Mouse (Mus musculus) CH12.LX (cell line): Measurements from ENCODE around the gene Fam222b. TPM values are rescaled to one million over a fixed set of nuclear protein-coding genes. Genes with fewer than 3 reads are reported as not detected.

Experiments used
- DNase-seq: peaks from one replicate; pipeline ENCODE4 v3.0.0-alpha.2; 2013; ENCODE audit errors: extremely low read depth
- H3K27ac ChIP-seq: 2 replicates; pipeline ENCODE4 v1.5.1; 2012; ENCODE audit warnings: low read depth, mild to moderate bottlenecking, control low read depth, moderate library complexity; ENCODE audit not compliant: insufficient read depth
- H3K27me3 ChIP-seq: replicated peaks from 2 replicates; pipeline ENCODE3; 2012; ENCODE audit warnings: inconsistent platforms
- H3K36me3 ChIP-seq, 2 experiments: replicated peaks in 1 of 2; 2 replicates each; pipeline versions ENCODE3 to v1.6.1; 2012; ENCODE audit warnings: inconsistent platforms in 1 of 2, low read length in 1 of 2, mild to moderate bottlenecking in 1 of 2, mixed read lengths in 1 of 2, moderate library complexity in 1 of 2; ENCODE audit not compliant: control insufficient read depth in 1 of 2, insufficient read depth in 1 of 2
- H3K4me1 ChIP-seq, 2 experiments: 2 replicates each; pipeline ENCODE4 v1.6.1; 2012; ENCODE audit warnings: inconsistent platforms in 1 of 2, moderate library complexity in 1 of 2; ENCODE audit not compliant: insufficient read depth in 2 of 2, control insufficient read depth in 1 of 2
- H3K4me2 ChIP-seq: 2 replicates; pipeline ENCODE4 v1.6.1; 2012; ENCODE audit warnings: low read depth, mild to moderate bottlenecking, control low read depth; ENCODE audit not compliant: poor library complexity, insufficient read depth, severe bottlenecking
- H3K4me3 ChIP-seq, 3 experiments: fragments of 150-350 bp in 1 of 3; sonication (generic) in 1 of 3; replicated peaks in 1 of 3; 2 replicates each; pipeline versions ENCODE3 to v1.5.1; 2011 to 2012; ENCODE audit warnings: low read depth in 2 of 3, low read length in 2 of 3, mild to moderate bottlenecking in 2 of 3, moderate library complexity in 2 of 3, control low read depth in 1 of 3, improper control_type of control experiment in 1 of 3, inconsistent platforms in 1 of 3, mixed read lengths in 1 of 3; ENCODE audit not compliant: poor library complexity in 1 of 3
- H3K79me2 ChIP-seq: replicated peaks from 2 replicates; pipeline ENCODE4 v1.6.1; 2012; ENCODE audit warnings: mild to moderate bottlenecking, moderate library complexity; ENCODE audit not compliant: control insufficient read depth, poor library complexity, insufficient read depth, severe bottlenecking; ENCODE audit errors: extremely low read depth
- H3K9ac ChIP-seq: 2 replicates; pipeline ENCODE4 v1.6.1; 2012; ENCODE audit warnings: low read depth, mild to moderate bottlenecking, control low read depth, moderate library complexity; ENCODE audit not compliant: insufficient read depth
- H3K9me3 ChIP-seq: replicated peaks from 2 replicates; pipeline ENCODE3; 2012; ENCODE audit warnings: low read length, inconsistent platforms, mixed read lengths
- BHLHE40 ChIP-seq: IDR thresholded peaks from 2 replicates; pipeline ENCODE4 v1.6.1; 2011; ENCODE audit warnings: mild to moderate bottlenecking, low read depth, low read length, improper control_type of control experiment
- CHD1 ChIP-seq: IDR thresholded peaks from 2 replicates; pipeline ENCODE4 v1.6.1; 2012; ENCODE audit warnings: low read depth, low read length, improper control_type of control experiment, inconsistent platforms
- CHD2 ChIP-seq: IDR thresholded peaks from 2 replicates; pipeline ENCODE4 v1.6.1; 2011; ENCODE audit warnings: low read length, improper control_type of control experiment
- CTCF ChIP-seq, 2 experiments: IDR thresholded peaks in 1 of 2; conservative IDR thresholded peaks in 1 of 2; 2 replicates each; pipeline ENCODE4 v1.5.1; 2011 to 2012; ENCODE audit warnings: low read depth in 2 of 2, low read length in 2 of 2, improper control_type of control experiment in 1 of 2, inconsistent platforms in 1 of 2, mild to moderate bottlenecking in 1 of 2, moderate library complexity in 1 of 2
- E2F4 ChIP-seq: IDR thresholded peaks from 2 replicates; pipeline ENCODE4 v1.6.1; 2011; ENCODE audit warnings: low read depth, low read length, improper control_type of control experiment; ENCODE audit not compliant: insufficient replicate concordance
- ELF1 ChIP-seq: IDR thresholded peaks from 2 replicates; pipeline ENCODE4 v1.6.1; 2014; ENCODE audit warnings: low read depth, mild to moderate bottlenecking, inconsistent platforms, low read length, improper control_type of control experiment
- EP300 ChIP-seq: IDR thresholded peaks from 2 replicates; pipeline ENCODE4 v1.6.1; 2011; ENCODE audit warnings: low read length, improper control_type of control experiment
- ETS1 ChIP-seq: conservative IDR thresholded peaks from 2 replicates; pipeline ENCODE4 v1.6.1; 2012; ENCODE audit warnings: low read depth, mild to moderate bottlenecking, inconsistent platforms, low read length, improper control_type of control experiment, moderate library complexity
- GABPA ChIP-seq: IDR thresholded peaks from 2 replicates; pipeline ENCODE4 v1.6.1; 2012; ENCODE audit warnings: low read depth, low read length, improper control_type of control experiment, inconsistent platforms; ENCODE audit not compliant: insufficient replicate concordance
- HCFC1 ChIP-seq: IDR thresholded peaks from 2 replicates; pipeline ENCODE4 v1.6.1; 2012; ENCODE audit warnings: low read depth, mild to moderate bottlenecking, inconsistent platforms, low read length, improper control_type of control experiment
- IRF4 ChIP-seq: IDR thresholded peaks from 2 replicates; pipeline ENCODE4 v1.6.1; 2014; ENCODE audit warnings: low read depth, mild to moderate bottlenecking, inconsistent platforms, low read length, improper control_type of control experiment
- KAT2A ChIP-seq: IDR thresholded peaks from 2 replicates; pipeline ENCODE4 v1.6.1; 2012; ENCODE audit warnings: low read length, improper control_type of control experiment, inconsistent platforms; ENCODE audit not compliant: insufficient replicate concordance
- MAFK ChIP-seq: IDR thresholded peaks from 2 replicates; pipeline ENCODE4 v1.6.1; 2011; ENCODE audit warnings: low read length, improper control_type of control experiment; ENCODE audit not compliant: insufficient replicate concordance
- MAZ ChIP-seq: IDR thresholded peaks from 2 replicates; pipeline ENCODE4 v1.6.1; 2012; ENCODE audit warnings: low read depth, mild to moderate bottlenecking, inconsistent platforms, low read length, improper control_type of control experiment, moderate library complexity
- NRF1 ChIP-seq: IDR thresholded peaks from 2 replicates; pipeline ENCODE4 v1.6.1; 2014; ENCODE audit warnings: low read depth, mild to moderate bottlenecking, inconsistent platforms, low read length, improper control_type of control experiment, moderate library complexity
- POLR2A ChIP-seq: IDR thresholded peaks from 2 replicates; pipeline ENCODE4 v1.6.1; 2011; ENCODE audit warnings: low read depth, mild to moderate bottlenecking, improper control_type of control experiment, low read length
- POLR2AphosphoS2 ChIP-seq: IDR thresholded peaks from 2 replicates; pipeline ENCODE4 v1.6.1; 2011; ENCODE audit warnings: low read depth, low read length, improper control_type of control experiment
- RAD21 ChIP-seq: IDR thresholded peaks from 2 replicates; pipeline ENCODE4 v1.6.1; 2011; ENCODE audit warnings: low read depth, mild to moderate bottlenecking, low read length, improper control_type of control experiment, moderate library complexity
- RCOR1 ChIP-seq: conservative IDR thresholded peaks from 2 replicates; pipeline ENCODE4 v1.6.1; 2012; ENCODE audit warnings: low read depth, mild to moderate bottlenecking, inconsistent platforms, low read length, improper control_type of control experiment
- TBP ChIP-seq: conservative IDR thresholded peaks from 2 replicates; pipeline ENCODE4 v1.6.1; 2011; ENCODE audit warnings: low read depth, low read length, improper control_type of control experiment
- TCF12 ChIP-seq: IDR thresholded peaks from 2 replicates; pipeline ENCODE4 v1.6.1; 2014; ENCODE audit warnings: low read depth, mild to moderate bottlenecking, inconsistent platforms, low read length, improper control_type of control experiment
- UBTF ChIP-seq: IDR thresholded peaks from 2 replicates; pipeline ENCODE4 v1.6.1; 2012; ENCODE audit warnings: low read depth, mild to moderate bottlenecking, inconsistent platforms, low read length, improper control_type of control experiment, moderate library complexity
- ZC3H11A ChIP-seq: IDR thresholded peaks from 2 replicates; pipeline ENCODE4 v1.6.1; 2012; ENCODE audit warnings: low read depth, mild to moderate bottlenecking, inconsistent platforms, low read length, improper control_type of control experiment
- ZNF384 ChIP-seq: IDR thresholded peaks from 2 replicates; pipeline ENCODE4 v1.6.1; 2012; ENCODE audit warnings: low read depth, low read length, improper control_type of control experiment, inconsistent platforms
- dilution Hi-C: fragments of 300-500 bp; cut with MboI; formaldehyde crosslinking; loops from 2 replicates; pipeline ENCODE4 v1.14.3; 2020; ENCODE audit warnings: low sequenced_read_pairs; ENCODE audit not compliant: extremely low pct_unique_long_range_greater_than_20kb, extremely low pct_ligation_motif_present
- in situ Hi-C: fragments of 300-500 bp; cut with MboI; formaldehyde crosslinking; loops from 3 replicates; pipeline ENCODE4 v1.14.3; 2019; ENCODE audit warnings: low sequenced_read_pairs, low pct_ligation_motif_present, low pct_unique_long_range_greater_than_20kb, mixed read lengths
- polyA plus RNA-seq: library from polyadenylated mRNA; unstranded; fragments of >175 nt; gene quantifications from 2 replicates; pipeline ENCODE4 v1.2.1, GENCODE M21; 2012; ENCODE audit warnings: low read depth; ENCODE audit not compliant: insufficient read length
- total RNA-seq, 2 experiments: library from RNA; depleted of rRNA; stranded (reverse); fragments of 300-350 nt in 1 of 2; fragments of >200 nt in 1 of 2; gene quantifications; 2 replicates each; pipeline ENCODE4 v1.2.3; 2012 to 2014

The Fam222b gene
- total and polyA plus RNA-seq, 3 experiments, result 5.9 to 34.4 (median 8.7) TPM

DNA sequence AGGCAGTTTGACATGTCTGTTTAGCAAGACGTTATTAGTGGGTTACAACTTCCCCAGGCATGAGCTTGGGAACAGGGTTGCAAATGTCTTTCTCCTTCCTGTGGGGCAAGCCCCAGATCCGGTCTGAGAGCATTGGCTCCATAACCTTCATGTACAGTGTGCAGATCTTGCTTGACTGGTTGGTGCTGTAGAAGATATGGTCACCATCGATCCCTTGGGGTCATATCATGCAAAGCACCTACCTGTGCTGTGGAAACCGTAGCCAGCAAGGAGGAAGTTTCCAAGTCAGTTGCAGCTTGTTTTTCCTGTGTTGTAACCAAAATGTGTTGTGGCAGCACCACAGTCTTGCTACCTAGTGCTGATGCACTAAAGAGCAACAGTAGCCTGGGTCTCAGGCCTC, 32.3 kb downstream of the Fam222b start:
- Histone ChIP-seq H3K27ac (peak overlapping the region; percentile 10; the same call in 1 of the 2 replicates), H3K79me2 (peaks cover 46% of the 10 kb centered on the region), H3K4me2 (no peak overlapping the region), H3K9ac (no peak overlapping the region), H3K4me3 (no peak overlapping the region), H3K4me1 (peaks cover 10 to 36% of the 10 kb centered on the region in 2 experiments), H3K9me3 (no peaks in the 10 kb centered on the region), H3K36me3 (peaks cover 0 to 57% of the 10 kb centered on the region in 2 experiments), H3K27me3 (no peaks in the 10 kb centered on the region)
- in situ Hi-C loops, result no loop called here
- TF ChIP-seq ELF1, result 0 out of 2 replicates have a peak, but pooled peaks have one; percentile 14
- no peak for TF ChIP-seq POLR2AphosphoS2
- TF ChIP-seq EP300, result peak; percentile 34; the same call in 1 of the 2 replicates
- DNase-seq, result peak; percentile 84
- dilution Hi-C loops, result no loop called here

DNA sequence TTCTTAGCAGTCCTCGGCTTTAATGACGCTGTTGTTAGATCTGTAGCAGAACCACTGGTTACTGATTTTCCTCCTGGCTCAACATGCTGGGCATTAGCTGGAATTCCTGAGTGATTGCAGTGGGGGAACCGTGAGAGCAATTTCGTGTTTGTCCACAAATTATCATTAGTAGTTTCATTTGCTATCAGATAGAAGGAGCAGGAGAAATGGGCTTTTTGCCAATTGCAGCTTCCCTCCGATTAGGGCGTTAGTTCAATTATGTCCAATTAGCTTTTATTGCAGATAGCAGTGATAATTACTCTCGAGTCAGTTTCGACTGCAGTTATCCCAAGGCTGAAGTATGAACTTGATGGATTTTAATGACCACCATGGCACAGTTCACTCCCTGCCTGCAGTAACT, 35.0 kb downstream of the Fam222b start:
- Histone ChIP-seq H3K4me2 (no peak overlapping the region), H3K9ac (no peak overlapping the region), H3K27me3 (no peaks in the 10 kb centered on the region), H3K4me3 (no peak overlapping the region), H3K4me1 (peaks cover 10 to 53% of the 10 kb centered on the region in 2 experiments), H3K79me2 (peaks cover 54% of the 10 kb centered on the region), H3K27ac (no peak overlapping the region)
- in situ Hi-C loops, result no loop called here
- DNase-seq, result no peak
- dilution Hi-C loops, result no loop called here
- TF ChIP-seq RCOR1 (no peak), EP300 (no peak), MAZ (no peak), BHLHE40 (no peak), CHD2 (no peak), KAT2A (no peak), UBTF (no peak), CTCF (conservative IDR thresholded peaks at IDR 0.05 in 1 of 2, IDR thresholded peaks at IDR 0.05 in 1 of 2; ENCODE audit: low read depth in 2 of 2, low read length in 2 of 2) (no peak), E2F4 (no peak), CHD1 (no peak)
- TF ChIP-seq, all 38 proteins: peak for 0
- H3K9me3 ChIP-seq, result no peaks in the 10 kb centered on the region
- H3K36me3 ChIP-seq, result peaks cover 0 to 69% of the 10 kb centered on the region in 2 experiments

DNA sequence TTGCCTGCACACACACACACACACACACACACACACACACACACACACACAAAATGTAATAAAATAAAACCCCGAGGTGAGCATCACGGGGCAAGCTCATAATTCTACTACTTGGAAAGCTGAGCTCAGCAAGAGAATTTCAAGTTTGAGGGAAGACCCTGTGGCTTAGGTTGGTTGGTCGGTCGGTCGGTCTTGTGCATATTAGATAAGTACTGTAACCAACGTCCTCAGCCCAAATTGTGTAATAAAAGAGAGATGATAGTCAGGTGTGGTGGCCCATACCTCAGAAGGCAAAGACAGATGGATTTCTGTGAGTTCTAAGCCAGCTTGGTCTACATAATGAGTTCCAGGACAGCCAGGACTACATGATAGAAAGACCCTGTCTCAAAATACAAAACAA, 39.5 kb downstream of the Fam222b start:
- no peak overlapping the region for H3K4me2 ChIP-seq
- no peak overlapping the region for H3K9ac ChIP-seq
- H3K4me3 ChIP-seq, result no peak overlapping the region
- peaks cover 0 to 38% of the 10 kb centered on the region in 2 experiments; a peak in 2 of 4 replicates for H3K4me1 ChIP-seq
- H3K27ac ChIP-seq, result no peak overlapping the region
- peaks cover 0 to 71% of the 10 kb centered on the region in 2 experiments for H3K36me3 ChIP-seq
- H3K9me3 ChIP-seq, result no peaks in the 10 kb centered on the region
- dilution Hi-C loops, result no loop called here
- in situ Hi-C loops, result no loop called here
- H3K79me2 ChIP-seq, result peaks cover 49% of the 10 kb centered on the region
- no peak for DNase-seq
- TF ChIP-seq MAFK, result no peak
- TF ChIP-seq POLR2AphosphoS2, result no peak
- TF ChIP-seq NRF1, result no peak
- no peak for TF ChIP-seq GABPA
- no peak for TF ChIP-seq HCFC1
- no peak for TF ChIP-seq ZC3H11A
- no peak for TF ChIP-seq ETS1
- TF ChIP-seq TCF12, result no peak
- no peak for TF ChIP-seq ELF1
- TF ChIP-seq EP300, result no peak
- no peak for TF ChIP-seq TBP
- TF ChIP-seq IRF4, result no peak
- TF ChIP-seq RAD21, result no peak
- no peak for TF ChIP-seq ZNF384
- no peak for TF ChIP-seq POLR2A
- H3K27me3 ChIP-seq, result no peaks in the 10 kb centered on the region
